Mouse (Mus musculus): Measurements from ENCODE around the gene Slc8a1. TPM values are rescaled to one million over a fixed set of nuclear protein-coding genes. Genes with fewer than 3 reads are reported as not detected.

The Slc8a1 gene
- total and polyA plus RNA-seq, 3 experiments: not detected

GRCm38 (mm10) chr17:81779883-81780282 is 41.7 kb upstream of the Slc8a1 start:
- Histone ChIP-seq H3K79me2 (replicated peaks; ENCODE audit: control insufficient read depth, extremely low read depth, insufficient read depth, poor library complexity, severe bottlenecking) (no peaks in the 10 kb centered on the region), H3K36me3 (replicated peaks in 1 of 2; ENCODE audit: control insufficient read depth in 1 of 2, insufficient read depth in 1 of 2, low read length in 1 of 2) (no peaks in the 10 kb centered on the region), H3K4me2 (ENCODE audit: insufficient read depth, low read depth, poor library complexity, severe bottlenecking) (no peak overlapping the region), H3K9ac (ENCODE audit: insufficient read depth, low read depth) (no peak overlapping the region), H3K27me3 (replicated peaks) (no peaks in the 10 kb centered on the region), H3K9me3 (replicated peaks; ENCODE audit: low read length) (peaks cover 30% of the 10 kb centered on the region), H3K27ac (ENCODE audit: insufficient read depth, low read depth) (no peak overlapping the region), H3K4me3 (replicated peaks in 1 of 3; ENCODE audit: low read depth in 2 of 3, low read length in 2 of 3, poor library complexity in 1 of 3) (no peak overlapping the region), H3K4me1 (ENCODE audit: control insufficient read depth in 1 of 2, insufficient read depth in 2 of 2) (no peaks in the 10 kb centered on the region)
- dilution Hi-C loops (cut with MboI; ENCODE audit: extremely low pct_ligation_motif_present, extremely low pct_unique_long_range_greater_than_20kb, low sequenced_read_pairs) (no loop called here), in situ Hi-C loops (cut with MboI; ENCODE audit: low pct_ligation_motif_present, low pct_unique_long_range_greater_than_20kb, low sequenced_read_pairs) (no loop called here)
- TF ChIP-seq ELF1 (IDR thresholded peaks at IDR 0.05; ENCODE audit: low read depth, low read length) (no peak), HCFC1 (IDR thresholded peaks at IDR 0.05; ENCODE audit: low read depth, low read length) (no peak), EP300 (IDR thresholded peaks at IDR 0.05; ENCODE audit: low read length) (no peak), MYC (IDR thresholded peaks at IDR 0.05; ENCODE audit: low read depth, low read length) (no peak), MXI1 (IDR thresholded peaks at IDR 0.05; ENCODE audit: low read depth, low read length) (no peak), TCF12 (IDR thresholded peaks at IDR 0.05; ENCODE audit: low read depth, low read length) (no peak), TBP (conservative IDR thresholded peaks at IDR 0.05; ENCODE audit: low read depth, low read length) (no peak), ETS1 (conservative IDR thresholded peaks at IDR 0.05; ENCODE audit: low read depth, low read length) (no peak), RAD21 (IDR thresholded peaks at IDR 0.05; ENCODE audit: low read depth, low read length) (no peak), KAT2A (IDR thresholded peaks at IDR 0.05; ENCODE audit: insufficient replicate concordance, low read length) (no peak), MAZ (IDR thresholded peaks at IDR 0.05; ENCODE audit: low read depth, low read length) (no peak), RCOR1 (conservative IDR thresholded peaks at IDR 0.05; ENCODE audit: low read depth, low read length) (no peak), JUN (IDR thresholded peaks at IDR 0.05; ENCODE audit: insufficient read depth, low read depth, low read length) (no peak), E2F4 (IDR thresholded peaks at IDR 0.05; ENCODE audit: insufficient replicate concordance, low read depth, low read length) (no peak), UBTF (IDR thresholded peaks at IDR 0.05; ENCODE audit: low read depth, low read length) (no peak)
- DNase-seq (ENCODE audit: extremely low read depth): no peak

GRCm38 (mm10) chr17:81750664-81751063 is 12.5 kb upstream of the Slc8a1 start:
- H3K79me2 ChIP-seq (replicated peaks; ENCODE audit: control insufficient read depth, extremely low read depth, insufficient read depth, poor library complexity, severe bottlenecking): no peaks in the 10 kb centered on the region
- no peaks in the 10 kb centered on the region for H3K36me3 ChIP-seq (replicated peaks in 1 of 2; ENCODE audit: control insufficient read depth in 1 of 2, insufficient read depth in 1 of 2, low read length in 1 of 2)
- no peak overlapping the region for H3K27ac ChIP-seq (ENCODE audit: insufficient read depth, low read depth)
- DNase-seq (ENCODE audit: extremely low read depth): no peak
- H3K9ac ChIP-seq (ENCODE audit: insufficient read depth, low read depth): no peak overlapping the region
- peaks cover 20% of the 10 kb centered on the region for H3K9me3 ChIP-seq (replicated peaks; ENCODE audit: low read length)
- H3K27me3 ChIP-seq (replicated peaks): no peaks in the 10 kb centered on the region
- H3K4me3 ChIP-seq (replicated peaks in 1 of 3; ENCODE audit: low read depth in 2 of 3, low read length in 2 of 3, poor library complexity in 1 of 3): no peak overlapping the region
- no peak for TF ChIP-seq HCFC1 (IDR thresholded peaks at IDR 0.05; ENCODE audit: low read depth, low read length)
- no peak for TF ChIP-seq MXI1 (IDR thresholded peaks at IDR 0.05; ENCODE audit: low read depth, low read length)
- TF ChIP-seq RCOR1 (conservative IDR thresholded peaks at IDR 0.05; ENCODE audit: low read depth, low read length): no peak
- TF ChIP-seq CHD1 (IDR thresholded peaks at IDR 0.05; ENCODE audit: low read depth, low read length): no peak
- no peak for TF ChIP-seq POLR2A (IDR thresholded peaks at IDR 0.05; ENCODE audit: low read depth, low read length)
- no peak for TF ChIP-seq MAX (IDR thresholded peaks at IDR 0.05; ENCODE audit: low read length)
- no peak for TF ChIP-seq UBTF (IDR thresholded peaks at IDR 0.05; ENCODE audit: low read depth, low read length)
- no peak for TF ChIP-seq E2F4 (IDR thresholded peaks at IDR 0.05; ENCODE audit: insufficient replicate concordance, low read depth, low read length)
- no peak for TF ChIP-seq USF2 (conservative IDR thresholded peaks at IDR 0.05; ENCODE audit: low read depth, low read length)
- TF ChIP-seq MAZ (IDR thresholded peaks at IDR 0.05; ENCODE audit: low read depth, low read length): no peak
- no peak for TF ChIP-seq ZMIZ1 (IDR thresholded peaks at IDR 0.05; ENCODE audit: low read depth, low read length)
- TF ChIP-seq TCF12 (IDR thresholded peaks at IDR 0.05; ENCODE audit: low read depth, low read length): no peak
- TF ChIP-seq USF1 (IDR thresholded peaks at IDR 0.05; ENCODE audit: low read depth, low read length): no peak
- H3K4me2 ChIP-seq (ENCODE audit: insufficient read depth, low read depth, poor library complexity, severe bottlenecking): no peak overlapping the region
- dilution Hi-C loops (cut with MboI; ENCODE audit: extremely low pct_ligation_motif_present, extremely low pct_unique_long_range_greater_than_20kb, low sequenced_read_pairs): no loop called here
- H3K4me1 ChIP-seq (ENCODE audit: control insufficient read depth in 1 of 2, insufficient read depth in 2 of 2): no peaks in the 10 kb centered on the region
- in situ Hi-C loops (cut with MboI; ENCODE audit: low pct_ligation_motif_present, low pct_unique_long_range_greater_than_20kb, low sequenced_read_pairs): no loop called here
